Mouse (Mus musculus): ENCODE data around the gene Nr6a1. TPM values are rescaled to one million over a fixed set of nuclear protein-coding genes. Genes with fewer than 3 reads are reported as not detected.
A peak's percentile ranks its signal among the peaks of the same experiment; 100 is the strongest.

Gene Nr6a1
- polyA plus RNA-seq, 1 experiment from 2014 or later, result 0.94 TPM

DNA sequence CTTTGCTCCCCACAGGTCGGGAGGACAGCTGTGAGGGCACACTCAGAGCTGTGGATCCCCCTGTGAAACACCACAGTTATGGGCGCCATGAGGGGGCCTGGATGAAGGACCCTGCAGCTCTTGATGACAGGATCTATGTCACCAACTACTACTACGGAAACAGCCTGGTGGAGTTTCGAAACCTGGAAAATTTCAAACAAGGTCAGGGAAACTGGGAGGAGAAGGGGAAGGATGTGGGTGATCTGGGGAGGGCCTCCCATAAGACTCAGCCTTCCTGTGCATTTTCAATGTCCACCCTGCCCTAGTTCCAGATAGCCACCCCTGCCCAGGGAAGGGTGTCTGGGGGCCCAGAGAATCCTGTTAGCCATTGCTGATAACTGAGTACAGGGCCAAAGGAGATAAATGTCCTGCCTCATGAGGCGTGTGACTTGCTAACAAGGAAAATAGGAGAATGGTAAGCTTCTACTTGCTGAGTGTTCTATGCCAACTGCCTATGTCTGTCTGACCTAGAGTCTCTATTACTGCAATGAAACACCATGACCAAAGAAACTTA is 30.3 kb upstream of the Nr6a1 start:
- Histone ChIP-seq H3K9me3 (ENCODE audit: low read length) (no peaks in the 10 kb centered on the region), H3K4me2 (replicated peaks; ENCODE audit: low read depth, low read length) (no peak overlapping the region), H3K4me1 (ENCODE audit: insufficient read depth, low read length) (no peaks in the 10 kb centered on the region), H3K27ac (ENCODE audit: low read length) (no peak overlapping the region), H3K36me3 (ENCODE audit: insufficient read depth, low read length) (no peaks in the 10 kb centered on the region), H3K27me3 (ENCODE audit: insufficient read depth, low read length) (no peaks in the 10 kb centered on the region), H3K9ac (replicated peaks; ENCODE audit: low read length) (no peak overlapping the region), H3K4me3 (ENCODE audit: low read length) (no peak overlapping the region)
- 84% methylated on average over 5 of the region's 5 CpGs for WGBS
- no peak for ATAC-seq (ENCODE audit: low FRiP score, low TSS enrichment)

- Histone ChIP-seq H3K4me3 (ENCODE audit: low read length) (no peak overlapping the region), H3K27me3 (ENCODE audit: insufficient read depth, low read length) (no peaks in the 10 kb centered on the region), H3K4me2 (replicated peaks; ENCODE audit: low read depth, low read length) (no peak overlapping the region), H3K4me1 (ENCODE audit: insufficient read depth, low read length) (no peaks in the 10 kb centered on the region), H3K9ac (replicated peaks; ENCODE audit: low read length) (no peak overlapping the region), H3K27ac (ENCODE audit: low read length) (no peak overlapping the region), H3K36me3 (ENCODE audit: insufficient read depth, low read length) (no peaks in the 10 kb centered on the region), H3K9me3 (ENCODE audit: low read length) (no peaks in the 10 kb centered on the region)
- no peak for ATAC-seq (ENCODE audit: low FRiP score, low TSS enrichment)
- 30% methylated on average over 2 of the region's 2 CpGs for WGBS
Observed at GRCm38 (mm10) chr2:38956062-38956461, 28.6 kb upstream of the Nr6a1 start.

DNA sequence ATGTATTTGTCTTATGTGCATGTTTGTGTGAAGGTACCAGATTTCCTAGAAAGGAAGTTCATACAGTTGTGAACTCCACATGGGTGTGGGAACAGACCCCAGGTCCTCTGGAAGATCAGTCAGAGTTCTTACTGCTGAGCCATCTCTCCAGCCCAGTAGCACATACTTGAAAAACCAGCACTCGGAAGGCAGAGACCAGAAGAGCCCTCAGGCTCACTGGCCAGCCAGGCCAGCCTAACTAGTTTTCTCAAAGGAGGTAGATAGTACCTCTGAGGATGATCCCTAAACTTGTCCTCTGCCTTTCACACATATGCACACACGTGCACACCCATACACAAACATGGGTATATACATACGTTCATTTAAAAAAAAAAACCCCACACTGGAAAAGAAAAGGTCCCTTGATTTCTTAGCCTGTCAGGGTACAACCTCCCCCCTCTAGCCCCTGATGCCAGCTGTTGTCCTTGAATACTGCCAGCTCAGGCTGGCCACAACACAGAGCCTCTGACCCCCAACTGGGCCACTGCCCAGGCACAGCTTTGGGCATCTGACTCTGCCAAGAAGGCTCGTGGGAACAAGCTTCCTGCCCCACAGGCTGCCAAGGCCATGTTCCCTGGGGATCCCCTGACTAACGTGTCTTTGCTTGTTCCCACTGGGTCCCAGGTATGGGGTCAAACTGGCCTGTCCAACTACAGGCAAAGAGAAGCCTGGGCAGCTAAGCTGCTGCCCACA is 25.8 kb upstream of the Nr6a1 start:
- H3K4me1 ChIP-seq (ENCODE audit: insufficient read depth, low read length), result no peaks in the 10 kb centered on the region
- WGBS, result 76% methylated on average over 5 of the region's 5 CpGs
- H3K9ac ChIP-seq (replicated peaks; ENCODE audit: low read length), result no peak overlapping the region
- no peaks in the 10 kb centered on the region for H3K9me3 ChIP-seq (ENCODE audit: low read length)
- H3K36me3 ChIP-seq (ENCODE audit: insufficient read depth, low read length), result no peaks in the 10 kb centered on the region
- H3K27me3 ChIP-seq (ENCODE audit: insufficient read depth, low read length), result no peaks in the 10 kb centered on the region
- no peak overlapping the region for H3K4me3 ChIP-seq (ENCODE audit: low read length)
- H3K27ac ChIP-seq (ENCODE audit: low read length), result no peak overlapping the region
- ATAC-seq (ENCODE audit: low FRiP score, low TSS enrichment), result no peak
- H3K4me2 ChIP-seq (replicated peaks; ENCODE audit: low read depth, low read length), result no peak overlapping the region

- 73% methylated on average over 7 of the region's 7 CpGs for WGBS
- ATAC-seq (ENCODE audit: low FRiP score, low TSS enrichment), result peak; percentile 69
- Histone ChIP-seq H3K27me3 (ENCODE audit: insufficient read depth, low read length) (no peaks in the 10 kb centered on the region), H3K27ac (ENCODE audit: low read length) (no peak overlapping the region; the same call in 1 of the 2 replicates), H3K4me1 (ENCODE audit: insufficient read depth, low read length) (no peaks in the 10 kb centered on the region), H3K4me3 (ENCODE audit: low read length) (no peak overlapping the region), H3K36me3 (ENCODE audit: insufficient read depth, low read length) (no peaks in the 10 kb centered on the region), H3K9ac (replicated peaks; ENCODE audit: low read length) (no peak overlapping the region), H3K4me2 (replicated peaks; ENCODE audit: low read depth, low read length) (no peak overlapping the region), H3K9me3 (ENCODE audit: low read length) (no peaks in the 10 kb centered on the region)
Observed at GRCm38 (mm10) chr2:38950281-38950719, 22.8 kb upstream of the Nr6a1 start.

DNA sequence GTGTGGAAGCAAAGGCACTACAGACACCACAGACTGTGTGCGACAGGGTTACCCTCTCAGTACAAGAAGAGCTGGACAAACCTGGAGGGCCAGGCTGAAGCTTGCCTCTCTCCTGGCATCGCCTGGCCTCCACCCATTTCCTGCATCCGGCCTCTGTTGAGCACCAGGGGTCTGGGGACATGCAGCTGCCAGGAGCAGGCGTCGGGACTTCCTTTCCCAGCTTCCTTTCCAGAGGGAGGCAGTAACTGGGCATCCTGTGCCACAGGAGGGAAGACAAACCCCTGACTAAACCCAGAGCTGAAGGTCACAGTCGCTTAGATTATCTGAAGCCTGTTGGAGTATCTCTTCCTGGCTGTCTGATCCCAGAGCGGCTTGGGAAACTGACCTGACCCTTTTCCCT is 20.1 kb upstream of the Nr6a1 start:
- ATAC-seq (ENCODE audit: low FRiP score, low TSS enrichment), result no peak

DNA sequence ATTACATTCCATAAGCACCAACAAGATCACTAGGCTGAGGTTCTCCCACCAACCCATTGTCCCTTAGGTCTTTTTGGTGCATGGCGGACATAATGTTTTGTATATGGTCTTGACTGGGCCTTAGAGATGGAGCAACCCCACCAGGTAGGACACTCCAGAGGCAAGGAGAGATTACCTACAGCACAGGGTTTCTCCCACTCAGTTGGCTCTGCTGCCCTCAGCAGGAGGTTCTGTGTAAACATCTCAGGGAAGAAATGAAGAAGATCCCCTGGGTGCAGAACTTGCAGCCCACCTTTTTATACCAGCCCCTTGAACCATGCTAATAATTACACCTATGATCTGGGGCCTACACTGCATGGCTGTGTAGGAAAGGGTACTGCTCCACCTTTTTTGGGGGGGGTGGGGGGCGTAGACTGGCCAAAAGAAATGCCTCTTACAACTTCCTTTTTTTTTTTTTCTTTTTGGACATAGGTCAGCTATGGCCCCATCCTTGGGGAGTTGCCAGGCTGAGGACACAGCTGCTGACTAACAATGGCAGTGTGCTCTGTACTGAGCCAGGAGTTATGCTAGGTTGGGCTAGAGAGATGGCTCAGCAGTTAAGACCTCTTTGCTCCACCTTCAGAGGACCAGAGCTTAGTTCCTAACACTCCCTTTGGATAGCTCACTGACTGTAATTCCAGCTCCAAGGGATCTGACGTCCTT is 17.1 kb upstream of the Nr6a1 start:
- no peak overlapping the region for H3K9ac ChIP-seq (replicated peaks; ENCODE audit: low read length)
- no peak for ATAC-seq (ENCODE audit: low FRiP score, low TSS enrichment)
- no peaks in the 10 kb centered on the region for H3K9me3 ChIP-seq (ENCODE audit: low read length)
- no peaks in the 10 kb centered on the region for H3K36me3 ChIP-seq (ENCODE audit: insufficient read depth, low read length)
- WGBS, result 79% methylated on average over 3 of the region's 3 CpGs
- no peak overlapping the region for H3K4me3 ChIP-seq (ENCODE audit: low read length)
- no peaks in the 10 kb centered on the region for H3K27me3 ChIP-seq (ENCODE audit: insufficient read depth, low read length)
- H3K4me2 ChIP-seq (replicated peaks; ENCODE audit: low read depth, low read length), result no peak overlapping the region
- H3K27ac ChIP-seq (ENCODE audit: low read length), result no peak overlapping the region
- H3K4me1 ChIP-seq (ENCODE audit: insufficient read depth, low read length), result no peaks in the 10 kb centered on the region

More for the DNA sequence above, 20.1 kb upstream of the Nr6a1 start:
- Histone ChIP-seq H3K9me3 (ENCODE audit: low read length) (no peaks in the 10 kb centered on the region), H3K4me3 (ENCODE audit: low read length) (no peak overlapping the region), H3K27me3 (ENCODE audit: insufficient read depth, low read length) (no peaks in the 10 kb centered on the region), H3K4me1 (ENCODE audit: insufficient read depth, low read length) (no peaks in the 10 kb centered on the region), H3K9ac (replicated peaks; ENCODE audit: low read length) (no peak overlapping the region), H3K27ac (ENCODE audit: low read length) (peak overlapping the region; percentile 57; the same call in 1 of the 2 replicates), H3K4me2 (replicated peaks; ENCODE audit: low read depth, low read length) (no peak overlapping the region), H3K36me3 (ENCODE audit: insufficient read depth, low read length) (no peaks in the 10 kb centered on the region)
- 68% methylated on average over 7 of the region's 7 CpGs for WGBS

DNA sequence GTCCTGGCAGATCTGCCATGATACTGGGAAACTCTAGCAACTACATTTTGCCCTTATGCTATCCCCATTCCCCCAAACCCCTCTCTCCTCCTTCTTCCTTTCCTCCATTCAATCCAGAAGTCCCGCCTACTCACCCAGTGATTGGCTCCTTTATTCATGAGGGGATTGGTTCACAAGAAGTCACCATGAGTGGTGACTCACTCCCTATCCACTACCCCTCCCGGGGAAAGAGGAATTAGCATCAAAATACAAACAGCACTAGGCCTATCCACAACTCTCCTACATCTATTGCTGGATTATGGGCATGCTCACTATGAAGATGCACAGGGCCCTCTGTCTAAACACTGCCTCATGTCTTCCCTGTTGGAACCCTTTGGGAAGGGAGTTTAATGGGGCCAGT is 16.5 kb upstream of the Nr6a1 start:
- Histone ChIP-seq H3K9ac (replicated peaks; ENCODE audit: low read length) (no peak overlapping the region), H3K27me3 (ENCODE audit: insufficient read depth, low read length) (no peaks in the 10 kb centered on the region), H3K9me3 (ENCODE audit: low read length) (no peaks in the 10 kb centered on the region), H3K4me2 (replicated peaks; ENCODE audit: low read depth, low read length) (no peak overlapping the region), H3K4me3 (ENCODE audit: low read length) (no peak overlapping the region), H3K4me1 (ENCODE audit: insufficient read depth, low read length) (no peaks in the 10 kb centered on the region), H3K36me3 (ENCODE audit: insufficient read depth, low read length) (no peaks in the 10 kb centered on the region), H3K27ac (ENCODE audit: low read length) (no peak overlapping the region)
- WGBS, result 39% methylated on average over 2 of the region's 2 CpGs
- no peak for ATAC-seq (ENCODE audit: low FRiP score, low TSS enrichment)

DNA sequence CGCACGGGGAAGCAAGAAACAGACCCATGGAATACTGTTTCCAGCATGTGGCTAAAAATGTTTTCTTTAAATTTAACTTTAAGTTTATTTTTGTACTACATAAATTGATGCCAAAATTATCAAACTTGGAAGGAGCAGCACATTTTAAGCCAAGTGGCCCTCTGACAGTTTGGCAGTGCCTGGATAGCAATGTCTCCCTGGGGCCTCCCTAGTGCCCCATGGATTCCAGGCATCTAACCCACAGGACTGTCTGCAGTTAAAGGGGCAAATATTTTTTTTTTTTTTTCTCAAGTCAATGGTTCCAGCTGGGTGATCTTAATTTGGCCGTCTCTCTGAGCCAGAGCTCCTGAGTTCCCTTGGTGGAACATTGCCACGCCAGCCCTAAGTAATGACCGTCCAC is 15.7 kb upstream of the Nr6a1 start:
- no peak overlapping the region for H3K27ac ChIP-seq (ENCODE audit: low read length)
- ATAC-seq (ENCODE audit: low FRiP score, low TSS enrichment), result no peak
- H3K9ac ChIP-seq (replicated peaks; ENCODE audit: low read length), result no peak overlapping the region
- H3K36me3 ChIP-seq (ENCODE audit: insufficient read depth, low read length), result no peaks in the 10 kb centered on the region
- no peak overlapping the region for H3K4me3 ChIP-seq (ENCODE audit: low read length)
- H3K4me1 ChIP-seq (ENCODE audit: insufficient read depth, low read length), result no peaks in the 10 kb centered on the region
- H3K9me3 ChIP-seq (ENCODE audit: low read length), result no peaks in the 10 kb centered on the region
- no peaks in the 10 kb centered on the region for H3K27me3 ChIP-seq (ENCODE audit: insufficient read depth, low read length)
- 72% methylated on average over 5 of the region's 5 CpGs for WGBS
- H3K4me2 ChIP-seq (replicated peaks; ENCODE audit: low read depth, low read length), result no peak overlapping the region

- no peak overlapping the region for H3K4me3 ChIP-seq (ENCODE audit: low read length)
- H3K9ac ChIP-seq (replicated peaks; ENCODE audit: low read length), result no peak overlapping the region
- H3K4me2 ChIP-seq (replicated peaks; ENCODE audit: low read depth, low read length), result no peak overlapping the region
- no peak for ATAC-seq (ENCODE audit: low FRiP score, low TSS enrichment)
- H3K27me3 ChIP-seq (ENCODE audit: insufficient read depth, low read length), result no peaks in the 10 kb centered on the region
- no peaks in the 10 kb centered on the region for H3K36me3 ChIP-seq (ENCODE audit: insufficient read depth, low read length)
- 66% methylated on average over 2 of the region's 2 CpGs for WGBS
- no peaks in the 10 kb centered on the region for H3K9me3 ChIP-seq (ENCODE audit: low read length)
- H3K4me1 ChIP-seq (ENCODE audit: insufficient read depth, low read length), result no peaks in the 10 kb centered on the region
- no peak overlapping the region for H3K27ac ChIP-seq (ENCODE audit: low read length)
Observed at GRCm38 (mm10) chr2:38941898-38942297, 14.4 kb upstream of the Nr6a1 start.

- no peak for ATAC-seq (ENCODE audit: low FRiP score, low TSS enrichment)
- H3K4me1 ChIP-seq (ENCODE audit: insufficient read depth, low read length), result no peaks in the 10 kb centered on the region
- 67% methylated on average over 14 of the region's 14 CpGs for WGBS
Observed at GRCm38 (mm10) chr2:38941426-38941825, 13.9 kb upstream of the Nr6a1 start.

More at GRCm38 (mm10) chr2:38941426-38941825, 13.9 kb upstream of the Nr6a1 start:
- no peaks in the 10 kb centered on the region for H3K36me3 ChIP-seq (ENCODE audit: insufficient read depth, low read length)
- no peak overlapping the region for H3K4me3 ChIP-seq (ENCODE audit: low read length)
- H3K27ac ChIP-seq (ENCODE audit: low read length), result no peak overlapping the region
- no peaks in the 10 kb centered on the region for H3K27me3 ChIP-seq (ENCODE audit: insufficient read depth, low read length)
- H3K4me2 ChIP-seq (replicated peaks; ENCODE audit: low read depth, low read length), result no peak overlapping the region
- H3K9ac ChIP-seq (replicated peaks; ENCODE audit: low read length), result no peak overlapping the region
- H3K9me3 ChIP-seq (ENCODE audit: low read length), result no peaks in the 10 kb centered on the region
